Mouse (Mus musculus) activated CD4-positive, CD25-positive, alpha-beta regulatory T cell (primary cell): Measurements from ENCODE around the gene Gm21440. TPM values are rescaled to one million over a fixed set of nuclear protein-coding genes. Genes with fewer than 3 reads are reported as not detected.

ENCODE experiments used
- polyA plus RNA-seq, 2 experiments: library from polyadenylated mRNA; unstranded; fragments of 100-300 nt; shearing (Covaris generic); gene quantifications; one replicate each; pipeline ENCODE4 v1.2.1; 2017

Gm21440 gene
- polyA plus RNA-seq: not detected

GRCm38 (mm10) chrY:13252091-13252490, at the start of gene Gm21440, which contains the start of gene Gm21454:
TSS of gene Gm21440 (plus strand) at chrY:13252391.
TSS of gene Gm21454 (plus strand) at chrY:13252442.

GRCm38 (mm10) chrY:13223828-13224227, 28.4 kb upstream of the Gm21440 start, which contains the start of gene Gm21828:
TSS of gene Gm21828 (minus strand) at chrY:13223928.

Other genes with a start within 250 kb of the Gm21440 start
- gene Gm20807, start 209.5 kb upstream of the Gm21440 start, polyA plus RNA-seq: under 1 TPM in 1 of 2 experiments, not detected in 1; 0.18 TPM
- not detected for gene Gm21891, start 118.9 kb upstream of the Gm21440 start, polyA plus RNA-seq
- gene Gm21425, start 90.4 kb upstream of the Gm21440 start, polyA plus RNA-seq: not detected
- gene Gm21828, start 28.5 kb upstream of the Gm21440 start, polyA plus RNA-seq: not detected
- not detected for gene Gm21454, start 51 bp downstream of the Gm21440 start, polyA plus RNA-seq
- gene Gm21725, start 96.7 kb downstream of the Gm21440 start, polyA plus RNA-seq: not detected
- not detected for gene Gm21866, start 213.2 kb downstream of the Gm21440 start, polyA plus RNA-seq
- not detected for gene Gm20773, start 241.6 kb downstream of the Gm21440 start, polyA plus RNA-seq